Mouse (Mus musculus): ENCODE results near the gene Insrr.
A peak's percentile ranks its signal among the peaks of the same experiment; 100 is the strongest.

Insrr gene

DNA sequence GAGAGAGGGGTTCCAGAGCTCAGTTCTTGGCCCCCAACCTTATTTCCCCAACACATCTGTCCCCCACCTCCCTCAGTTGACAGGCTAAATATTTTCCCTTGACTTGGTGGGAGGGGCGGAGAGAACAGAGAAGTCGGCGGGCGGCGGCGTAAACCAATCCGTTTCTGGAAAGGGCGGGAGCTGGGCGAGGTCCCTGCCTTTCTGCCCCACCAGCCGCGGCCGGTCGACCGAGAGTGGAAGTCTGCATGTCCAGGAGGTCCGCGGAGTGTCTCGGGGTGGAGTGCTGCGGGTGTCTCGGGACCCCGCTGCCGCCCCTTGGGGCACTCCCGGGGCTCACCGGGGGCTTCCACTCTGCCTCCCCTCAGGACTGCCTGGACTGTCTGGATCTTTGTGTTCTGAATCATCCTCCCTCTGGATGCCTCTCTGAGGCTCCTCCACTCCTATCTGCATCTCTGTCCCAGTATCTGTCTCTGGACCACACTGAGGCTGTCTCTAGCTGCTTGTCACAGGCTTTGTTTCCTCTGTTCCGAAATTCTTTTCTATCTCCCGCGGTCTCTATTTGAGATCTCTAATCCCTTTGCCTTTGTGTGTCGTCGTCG is at the start of gene Insrr:
Insrr (plus strand) TSS at position 216 of the 599 bp plus-strand sequence.
- DNase-seq (ENCODE audit: low read depth), result peak; percentile 33

DNA sequence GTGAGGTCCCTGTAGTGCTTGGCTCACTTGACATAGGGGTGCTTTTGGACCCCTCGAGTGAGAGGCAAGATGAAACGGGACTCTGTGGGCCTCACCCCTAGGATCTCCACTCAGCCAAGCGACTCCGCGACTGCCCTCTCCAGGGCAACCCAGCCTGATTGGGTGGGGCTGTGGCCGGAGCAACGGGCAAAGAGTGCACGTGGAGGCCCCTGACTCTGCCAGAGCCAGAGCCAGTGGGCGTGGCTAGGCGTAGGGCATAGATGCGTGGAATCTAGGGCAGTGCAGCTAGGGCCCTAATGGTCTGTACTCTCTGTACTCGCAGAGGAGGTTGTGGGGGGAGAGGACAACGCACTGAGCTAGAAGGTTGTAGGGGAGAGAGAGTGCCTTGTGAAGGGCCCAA is 48.3 kb upstream of the Insrr start, which contains the start of gene Lrrc71:
Lrrc71 (minus strand) TSS at position 195 of the 400 bp plus-strand sequence.
- DNase-seq (ENCODE audit: low read depth), result no peak

DNA sequence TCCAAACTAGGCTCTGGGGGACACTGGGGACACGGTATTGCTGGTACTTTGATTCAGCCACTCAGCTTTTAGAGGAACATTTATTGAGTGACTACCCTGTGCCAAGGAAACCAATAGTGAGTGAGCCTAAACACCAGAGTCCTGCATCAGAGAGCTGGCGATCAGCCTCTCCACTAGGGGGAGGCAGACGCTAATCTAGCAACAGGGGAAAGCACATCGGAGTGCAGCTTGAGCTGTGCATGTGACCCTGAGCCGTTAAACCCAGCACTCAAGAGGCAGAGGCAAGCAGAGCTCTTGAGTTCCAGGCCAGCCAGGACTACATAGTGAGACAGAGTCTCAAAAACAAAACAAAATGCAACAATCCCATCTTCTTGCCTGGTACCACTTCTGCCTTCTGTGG is 47.7 kb upstream of the Insrr start:
- DNase-seq (ENCODE audit: low read depth), result peak; percentile 75

DNA sequence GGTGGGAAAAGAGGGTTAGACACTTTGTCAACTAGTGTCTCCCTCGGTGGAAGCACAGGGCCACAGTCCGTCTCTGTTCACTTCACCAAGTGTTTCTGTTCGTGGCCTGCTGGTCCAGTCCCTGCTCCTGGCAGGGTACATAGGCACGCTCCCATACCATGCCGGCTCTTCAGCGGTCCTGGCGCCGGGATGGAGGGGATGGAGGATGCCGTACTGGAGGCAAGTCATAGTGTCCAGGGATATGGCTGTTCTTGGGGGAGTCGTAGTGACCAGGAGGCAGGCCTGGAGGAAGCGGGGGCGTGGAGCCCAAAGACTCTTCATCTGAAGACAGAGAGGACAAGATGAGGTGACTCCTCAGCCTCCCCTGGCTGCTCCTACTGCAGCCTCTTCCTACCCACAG is 46.8 kb upstream of the Insrr start:
- no peak for DNase-seq (ENCODE audit: low read depth)

DNA sequence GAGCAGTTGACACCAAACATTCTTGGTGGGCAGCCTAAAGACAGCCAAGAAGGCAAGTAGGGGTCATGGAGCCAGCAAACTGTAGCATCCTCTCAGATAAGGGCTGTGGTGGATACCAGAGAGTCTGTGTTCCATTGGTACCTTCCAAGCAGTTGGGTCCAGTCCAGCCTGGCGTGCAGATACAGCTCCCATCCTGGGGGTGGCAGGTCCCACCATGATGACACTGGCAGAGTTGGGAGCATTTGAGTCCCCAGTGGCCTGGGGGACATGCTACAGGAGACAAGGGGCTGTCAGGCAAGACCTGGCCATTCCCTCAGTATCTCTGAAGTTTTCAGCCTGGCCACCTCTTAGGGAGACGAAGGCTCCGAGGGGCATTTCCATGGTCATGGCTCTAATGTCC is 44.2 kb upstream of the Insrr start:
- DNase-seq (ENCODE audit: low read depth), result no peak

DNA sequence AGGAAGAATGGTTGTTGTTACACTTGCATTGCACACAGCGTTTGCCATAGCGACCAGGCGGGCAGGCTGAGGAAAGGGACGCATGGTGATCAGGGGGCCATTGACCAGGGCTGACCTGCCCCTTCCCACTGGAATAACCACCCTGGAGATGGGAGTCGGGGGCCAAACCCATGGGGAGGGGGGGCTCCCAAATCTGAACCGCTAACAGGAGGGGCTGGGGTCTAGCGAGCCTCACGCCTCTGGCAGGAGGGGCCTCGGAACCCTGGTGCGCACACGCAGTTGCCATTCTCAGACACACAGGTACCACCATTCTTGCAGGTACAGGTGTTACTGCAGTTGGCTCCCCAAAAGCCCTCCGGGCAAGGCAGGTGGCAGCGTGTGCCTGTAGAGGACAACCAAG is 42.9 kb upstream of the Insrr start:
- DNase-seq (ENCODE audit: low read depth), result no peak

DNA sequence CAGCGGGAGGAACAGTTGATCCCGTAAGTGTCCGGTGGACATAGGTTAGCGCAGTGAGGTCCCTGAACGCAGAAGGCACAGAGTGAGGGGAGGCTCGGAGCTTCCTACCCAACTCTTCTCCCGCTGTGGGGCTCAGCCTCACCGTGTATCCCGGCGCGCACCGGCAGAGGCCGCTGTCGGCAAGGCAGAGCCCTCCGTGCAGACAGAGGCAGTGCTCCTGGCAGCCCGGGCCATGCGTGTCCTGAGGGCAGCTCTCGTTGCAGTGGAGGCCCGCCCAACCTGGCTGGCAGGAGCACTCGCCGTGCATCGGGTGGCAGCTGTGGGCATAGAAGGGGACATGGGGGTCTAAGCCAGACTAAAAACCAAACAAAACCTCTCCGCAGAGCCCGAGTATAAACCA is 40.8 kb upstream of the Insrr start:
- DNase-seq (ENCODE audit: low read depth), result peak; percentile 76

DNA sequence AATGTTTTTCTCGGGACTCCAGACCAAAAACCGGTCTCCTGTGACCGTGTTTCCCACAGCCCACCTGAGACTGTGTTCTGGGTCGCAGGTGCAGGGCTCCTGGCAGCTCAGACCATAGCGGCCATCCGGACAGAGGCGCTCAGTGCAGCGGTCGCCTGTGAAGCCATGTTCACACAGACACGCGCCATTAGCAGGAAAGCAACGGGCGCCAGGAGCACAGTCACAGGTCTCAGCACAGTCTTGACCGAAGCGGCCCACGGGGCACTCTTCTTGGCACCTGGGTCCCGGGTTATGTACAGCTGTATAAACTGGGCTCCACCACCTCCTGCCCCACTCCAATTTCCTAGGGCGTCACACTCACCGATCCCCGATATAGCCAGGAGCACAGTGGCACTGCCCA is 40.3 kb upstream of the Insrr start:
- DNase-seq (ENCODE audit: low read depth), result no peak

DNA sequence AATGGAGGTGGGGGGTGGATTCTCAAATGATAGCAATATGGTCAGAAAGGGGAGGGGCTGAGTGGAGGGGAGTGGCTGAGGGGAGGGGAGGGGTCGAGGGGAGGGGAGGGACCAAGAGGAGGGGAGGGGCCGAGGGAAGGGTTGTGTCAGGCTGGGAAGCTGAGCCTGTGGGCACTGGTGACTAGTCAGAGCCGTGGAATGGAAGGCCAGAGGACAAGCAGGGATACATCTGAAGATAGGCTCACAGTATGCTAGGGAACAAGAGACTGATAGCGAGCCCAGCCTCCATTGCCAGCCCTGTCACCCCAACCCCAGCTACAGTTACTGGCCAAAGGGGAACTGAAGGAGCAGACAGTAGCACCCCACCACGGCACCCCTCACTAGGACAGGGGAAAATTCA is 38.1 kb upstream of the Insrr start:
- no peak for DNase-seq (ENCODE audit: low read depth)

DNA sequence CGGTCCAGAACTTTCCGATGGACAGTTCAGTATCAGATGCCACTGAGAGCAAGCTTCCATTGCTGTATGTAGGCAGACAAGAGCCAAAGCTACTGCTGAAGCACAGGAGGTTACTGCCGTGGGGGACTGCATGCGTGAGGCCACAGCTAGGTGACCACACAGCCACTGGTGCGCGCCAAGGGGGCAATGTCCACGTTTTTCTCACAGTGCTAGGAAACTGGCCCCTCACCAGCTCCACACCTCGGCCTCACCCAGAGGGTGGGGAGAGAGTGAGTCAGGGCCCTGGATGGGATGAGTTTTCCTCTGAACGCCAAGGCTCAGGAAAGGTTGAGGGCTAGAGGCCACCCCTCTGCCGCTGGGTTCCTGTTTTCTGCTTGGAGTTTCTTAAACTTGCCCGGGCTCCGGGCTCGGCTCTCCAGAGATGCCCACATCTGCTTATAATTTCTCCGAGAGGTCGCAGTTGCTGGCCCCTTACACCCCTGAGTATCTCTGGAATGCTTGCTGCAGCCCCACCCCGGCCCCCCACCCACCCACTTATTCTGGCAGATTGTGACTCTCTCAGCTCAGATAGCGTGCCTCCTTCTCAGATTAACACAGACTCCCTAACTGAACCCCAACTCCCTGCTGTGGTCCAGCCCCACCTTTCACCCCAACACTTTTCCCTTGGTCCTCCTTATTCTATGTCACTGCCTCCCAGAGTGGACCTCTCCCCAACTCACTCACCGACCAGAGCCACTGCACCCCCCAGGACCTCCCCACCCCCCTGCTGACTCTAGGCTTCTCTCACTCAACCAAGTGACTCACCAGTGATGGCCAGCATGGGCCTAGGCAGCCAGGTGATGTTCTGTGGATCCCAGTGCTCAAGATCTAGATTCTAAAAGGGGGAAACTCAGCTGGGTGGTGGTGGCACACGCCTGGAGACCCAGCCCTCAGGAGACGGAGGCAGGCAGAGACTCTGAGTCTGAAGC is 35.1 kb upstream of the Insrr start:
- DNase-seq (ENCODE audit: low read depth), result no peak

DNA sequence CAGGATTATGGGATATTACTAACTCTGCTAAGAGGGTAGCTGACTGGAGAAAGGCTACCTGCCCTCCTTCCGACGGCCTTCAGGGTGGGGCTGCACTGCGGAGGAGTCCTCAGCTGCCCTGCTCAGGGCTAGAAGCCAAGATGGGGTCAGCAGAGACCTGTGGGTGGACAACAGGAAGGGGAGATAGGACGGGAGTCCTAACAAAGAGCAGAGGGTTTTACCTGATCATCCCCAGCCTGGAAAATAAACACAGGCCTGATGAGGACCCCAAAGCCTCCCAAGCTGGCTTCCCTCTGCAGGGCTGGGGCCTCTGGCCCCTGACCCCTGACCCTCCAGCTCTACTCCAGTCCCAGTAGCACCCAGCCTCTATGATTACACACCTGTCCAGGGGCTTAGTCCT is 33.5 kb upstream of the Insrr start:
- no peak for DNase-seq (ENCODE audit: low read depth)

DNA sequence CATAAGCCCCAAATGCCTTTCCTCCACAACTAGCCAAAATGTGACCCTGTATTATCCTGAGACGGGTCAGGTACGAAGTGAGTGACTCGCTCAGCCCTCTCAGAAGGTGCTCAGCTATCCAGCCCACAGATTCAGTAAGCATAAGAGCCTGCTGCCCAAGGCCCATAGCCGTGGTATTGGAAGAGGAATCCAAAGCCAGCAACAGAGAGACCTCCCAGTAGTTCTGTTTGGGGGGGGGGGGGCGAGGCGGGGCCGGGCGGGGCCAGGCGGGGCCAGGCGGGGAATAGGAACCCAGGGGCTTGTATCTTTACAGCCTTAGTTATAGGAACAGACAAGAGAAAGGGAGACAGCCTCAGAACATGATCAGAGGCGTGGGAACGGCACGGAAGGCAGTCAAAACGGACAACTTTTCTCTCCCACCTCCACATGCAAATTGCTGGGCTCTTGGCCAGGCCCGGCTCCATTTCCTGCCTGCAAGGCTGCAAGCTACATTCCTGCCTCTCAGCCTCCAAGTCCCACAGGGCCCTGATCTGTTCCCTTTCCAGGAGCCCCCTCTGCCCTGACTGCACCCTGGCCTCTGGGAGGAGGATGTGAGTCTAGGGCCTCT is 33.0 kb upstream of the Insrr start:
- DNase-seq (ENCODE audit: low read depth), result peak; percentile 54

DNA sequence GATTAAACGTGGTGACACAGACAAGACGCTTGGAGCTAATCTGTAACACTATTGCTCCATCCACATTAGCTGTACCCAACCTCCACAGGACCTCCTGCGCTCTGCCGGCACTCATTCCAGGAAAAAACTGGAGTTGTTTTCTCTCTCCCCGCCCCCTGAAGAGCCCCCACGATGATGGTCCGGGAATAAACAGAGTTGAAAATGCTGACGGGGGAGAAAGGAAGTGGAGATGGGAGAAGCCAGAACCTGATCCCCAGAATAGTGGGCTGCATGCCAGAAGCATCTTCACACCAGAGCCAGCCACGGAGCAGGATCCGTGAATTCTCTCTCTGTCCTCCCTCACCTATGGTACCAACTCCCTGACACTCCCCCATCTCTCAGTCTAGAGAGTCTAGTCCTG is 32.2 kb upstream of the Insrr start:
- no peak for DNase-seq (ENCODE audit: low read depth)

DNA sequence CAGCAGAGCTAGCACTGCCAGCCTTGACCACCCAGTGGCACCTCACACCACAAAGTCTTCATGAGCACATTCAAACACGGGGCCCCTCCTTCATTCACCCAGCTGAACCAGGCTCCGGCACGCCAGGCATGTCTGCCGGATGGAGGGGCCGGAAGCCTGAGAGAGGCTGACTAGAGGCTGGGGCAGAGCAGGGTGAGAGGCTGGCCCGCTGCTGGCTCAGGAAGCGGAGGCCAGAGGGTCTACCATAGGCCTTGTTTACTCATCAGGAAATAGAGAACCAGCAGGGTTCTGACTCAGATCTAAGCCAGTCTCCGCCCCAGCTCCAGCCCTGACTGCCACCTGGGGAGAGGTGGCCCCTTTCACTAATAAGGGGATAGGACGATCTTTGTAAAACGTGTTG is 31.7 kb upstream of the Insrr start:
- DNase-seq (ENCODE audit: low read depth), result peak; percentile 88

DNA sequence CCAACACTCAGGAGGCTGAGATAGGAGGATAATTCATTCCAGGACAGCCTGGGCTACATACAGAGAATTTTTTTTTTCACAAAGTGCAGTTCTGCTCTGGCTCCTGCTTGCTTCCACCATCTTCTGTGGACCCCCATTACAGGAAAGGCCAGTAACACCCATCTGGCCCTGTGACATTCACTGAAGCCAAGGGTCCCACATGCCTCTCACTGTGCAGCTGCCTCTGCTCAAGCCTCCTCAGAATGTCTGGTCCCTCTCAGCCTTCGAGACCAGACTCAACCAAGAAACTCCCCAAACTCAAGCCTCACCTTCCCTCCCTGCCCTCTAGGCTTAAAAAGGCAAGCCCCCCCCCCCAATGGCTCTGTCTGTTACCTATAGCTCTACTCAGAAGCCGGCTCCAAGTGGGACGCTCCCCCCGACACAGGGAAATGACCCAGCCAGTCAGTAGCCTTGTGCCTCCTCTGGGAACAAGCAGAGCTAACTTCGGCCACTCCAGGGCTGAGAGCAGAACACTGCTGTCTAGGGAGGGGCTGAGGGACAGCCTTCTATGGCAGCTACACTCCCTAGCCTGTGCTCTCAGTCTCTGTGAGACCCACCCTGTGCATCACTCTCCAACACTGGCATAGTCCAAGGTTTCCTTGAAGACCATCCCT is 31.0 kb upstream of the Insrr start:
- peak; percentile 36 for DNase-seq (ENCODE audit: low read depth)

DNA sequence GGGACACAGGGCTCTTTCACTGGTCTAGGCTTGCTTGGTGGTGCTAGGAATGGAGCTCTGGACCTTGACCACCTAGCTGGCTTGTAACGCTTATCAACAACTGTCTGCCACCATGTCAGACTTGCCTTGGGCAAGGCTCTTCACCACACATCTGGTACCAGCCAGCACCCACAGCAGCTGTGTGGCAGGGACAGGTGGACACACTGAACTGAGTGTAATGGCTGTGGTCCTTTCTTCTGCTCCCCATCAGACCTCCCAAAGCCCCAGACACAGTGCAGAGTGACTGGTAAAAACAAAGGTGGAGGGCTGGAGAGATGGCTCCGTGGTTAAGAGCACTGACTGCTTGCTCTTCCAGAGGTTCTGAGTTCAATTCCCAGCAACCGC is 30.5 kb upstream of the Insrr start:
- no peak for DNase-seq (ENCODE audit: low read depth)

DNA sequence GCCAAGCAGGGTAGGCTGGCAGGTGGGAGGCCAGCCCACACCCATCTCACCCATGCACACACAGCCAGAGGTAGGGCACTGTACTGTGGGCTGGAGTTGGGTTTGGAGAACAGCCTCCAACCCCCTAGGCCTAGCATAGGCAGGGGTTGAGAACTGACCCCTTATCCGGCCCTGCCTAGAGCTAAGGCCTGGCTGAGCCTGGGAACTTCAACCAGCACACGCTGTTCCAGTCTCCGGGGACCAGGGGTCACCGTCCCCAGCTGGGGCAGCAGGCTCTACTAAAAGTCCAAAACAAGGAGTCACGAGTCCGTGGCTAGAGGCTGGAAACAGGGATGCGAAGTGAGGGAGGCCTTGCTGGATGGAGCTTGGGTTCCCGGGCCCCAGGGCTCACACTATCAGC is 29.0 kb upstream of the Insrr start:
- peak; percentile 31 for DNase-seq (ENCODE audit: low read depth)

DNA sequence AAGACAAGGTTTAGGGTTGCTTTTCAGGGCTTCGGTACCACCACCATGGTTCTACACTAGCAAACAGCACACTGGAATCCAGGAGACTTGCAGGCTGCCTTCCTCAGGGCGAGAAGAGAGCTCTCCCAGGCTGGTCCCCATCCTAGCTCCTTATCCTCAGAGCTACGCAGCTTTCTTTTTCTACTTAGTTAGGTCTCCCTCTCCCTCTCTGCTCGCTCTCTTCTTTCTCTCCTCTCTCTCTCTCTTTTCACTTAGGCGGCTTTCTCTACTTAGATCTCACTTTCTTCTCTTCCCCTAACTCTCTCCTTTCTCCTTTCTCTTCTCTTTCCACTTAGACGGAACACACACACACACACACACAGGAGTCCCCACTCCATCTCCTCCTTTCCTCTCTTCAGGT is 28.3 kb upstream of the Insrr start:
- DNase-seq (ENCODE audit: low read depth), result no peak

DNA sequence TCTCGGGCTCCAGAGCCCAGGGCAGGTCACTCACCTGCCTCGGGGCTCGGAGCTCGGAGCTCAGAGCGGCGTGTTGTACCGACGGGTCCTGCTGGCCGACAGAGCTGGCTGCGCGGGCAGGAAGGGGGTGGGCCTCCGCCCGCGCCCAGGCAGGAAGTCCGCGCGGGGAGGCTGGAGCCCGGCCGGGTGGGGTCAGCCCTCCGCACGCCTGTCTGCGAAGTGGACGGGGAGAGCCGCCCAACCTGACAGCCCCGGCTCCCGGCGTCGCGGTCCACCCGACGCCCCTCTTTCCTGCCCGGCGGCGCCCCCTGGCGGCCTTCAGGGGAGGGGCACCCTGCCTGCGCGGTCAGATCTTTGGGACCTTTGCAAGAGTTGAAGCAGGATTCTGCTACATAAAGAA is 27.9 kb upstream of the Insrr start:
- DNase-seq (ENCODE audit: low read depth), result peak; percentile 89

DNA sequence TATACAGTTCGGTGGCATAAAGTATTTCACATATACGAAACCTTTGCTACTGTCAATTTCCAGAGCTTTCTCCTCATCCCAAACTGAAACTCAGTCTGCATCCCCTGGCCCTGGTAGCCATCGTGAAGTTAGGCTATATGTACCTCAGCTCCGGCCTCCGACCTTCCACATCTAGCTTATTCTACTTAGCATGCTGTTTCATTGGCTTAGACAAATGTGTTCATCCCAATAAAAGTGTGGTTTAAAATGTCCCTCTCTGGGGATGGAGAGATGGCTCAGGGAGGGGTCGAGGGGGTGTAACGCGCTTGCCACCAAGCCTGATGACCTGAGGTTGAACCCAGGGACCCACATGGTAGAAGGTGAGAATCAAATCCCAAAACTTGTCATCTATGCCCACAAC is 27.2 kb upstream of the Insrr start:
- no peak for DNase-seq (ENCODE audit: low read depth)

DNA sequence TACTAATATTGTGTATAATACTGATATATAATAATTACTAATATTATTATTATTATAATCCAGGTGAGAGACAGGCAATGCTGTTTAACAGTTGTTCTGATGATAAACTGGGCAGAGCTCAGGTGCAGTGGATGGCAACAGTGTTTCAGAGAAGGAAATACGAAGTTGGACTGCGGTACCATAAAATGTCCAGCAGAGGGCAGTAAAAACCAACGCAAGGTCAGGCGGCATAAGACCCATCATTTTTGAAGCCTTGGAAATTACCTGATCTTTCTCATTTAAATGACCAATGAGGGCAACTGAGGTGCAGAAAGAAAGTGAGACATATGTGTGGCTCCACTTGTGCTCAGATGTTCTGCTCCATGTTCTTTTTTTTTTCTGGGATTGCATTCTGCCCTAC is 26.5 kb upstream of the Insrr start:
- DNase-seq (ENCODE audit: low read depth), result peak; percentile 92

DNA sequence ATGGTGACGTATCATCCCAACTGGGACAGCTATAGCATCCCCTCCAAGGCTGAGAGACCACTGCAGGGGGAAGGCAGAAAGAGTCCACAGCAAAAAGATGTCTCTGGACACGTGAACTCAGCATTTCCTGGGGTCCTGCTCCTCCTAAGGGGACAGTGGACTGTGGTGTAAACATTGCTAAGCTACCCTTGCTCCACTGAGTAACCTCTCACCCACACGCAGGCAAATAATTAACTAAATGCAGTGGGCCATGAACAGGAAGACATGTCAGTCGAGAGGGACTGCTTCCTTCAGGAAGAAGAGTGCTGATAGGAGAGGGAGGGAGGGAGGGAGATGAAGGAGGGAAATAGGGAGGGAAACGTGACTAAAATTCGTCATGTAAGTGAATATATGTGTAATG is 25.7 kb upstream of the Insrr start:
- DNase-seq (ENCODE audit: low read depth), result no peak

DNA sequence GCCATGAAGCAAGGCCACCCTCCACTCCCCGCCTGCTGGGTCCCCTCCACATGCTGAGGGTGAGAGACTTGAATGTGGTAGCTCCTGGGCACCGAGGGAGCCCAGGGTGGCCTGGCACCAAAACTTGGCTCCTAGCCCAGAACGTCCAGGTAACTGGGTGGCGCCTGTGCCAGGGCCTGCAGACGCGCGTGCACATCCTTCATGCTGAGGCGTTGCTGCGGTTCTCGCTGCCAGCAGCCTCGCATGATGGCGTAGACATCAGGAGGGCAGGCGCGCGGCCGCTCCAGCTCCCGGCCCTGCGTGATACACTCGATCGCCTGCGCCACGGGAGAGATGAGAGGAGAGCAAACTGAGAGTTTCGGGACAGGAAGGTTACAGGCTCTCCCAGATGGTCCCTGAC is 18.5 kb upstream of the Insrr start:
- no peak for DNase-seq (ENCODE audit: low read depth)

Measured in induced T-regulatory cell, adult 2 months (primary cell).